Mouse (Mus musculus) limb, embryonic 12.5 days (tissue): ENCODE results near the gene Tmem120a. TPM values are rescaled to one million over a fixed set of nuclear protein-coding genes. Genes with fewer than 3 reads are reported as not detected.

ENCODE experiments used
- ATAC-seq: fragments of 200-750 bp; cut with Nextera tagmentation; 2 replicates; pipeline ENCODE4 v1.8.0; 2017; ENCODE audit warnings: low read depth, moderate TSS enrichment; ENCODE audit not compliant: insufficient number of reproducible peaks, insufficient read depth, low FRiP score, low TSS enrichment
- H3K27ac ChIP-seq: fragments of 300-500 bp; sonication (generic); 2 replicates; pipeline ENCODE4 v1.5.1; 2016; ENCODE audit warnings: mild to moderate bottlenecking, moderate library complexity
- H3K27me3 ChIP-seq: fragments of 300-500 bp; sonication (generic); 2 replicates; pipeline ENCODE4 v1.6.1; 2016; ENCODE audit warnings: mild to moderate bottlenecking, moderate library complexity
- H3K36me3 ChIP-seq: fragments of 300-500 bp; sonication (generic); 2 replicates; pipeline ENCODE4 v1.6.1; 2016; ENCODE audit warnings: mild to moderate bottlenecking, moderate library complexity
- H3K4me1 ChIP-seq: fragments of 300-500 bp; sonication (generic); replicated peaks from 2 replicates; pipeline ENCODE4 v1.6.1; 2016
- H3K4me2 ChIP-seq: fragments of 300-500 bp; sonication (generic); 2 replicates; pipeline ENCODE4 v1.6.1; 2016; ENCODE audit warnings: mild to moderate bottlenecking, moderate library complexity
- H3K4me3 ChIP-seq: fragments of 300-500 bp; sonication (generic); replicated peaks from 2 replicates; pipeline ENCODE4 v1.5.1; 2016; ENCODE audit warnings: mild to moderate bottlenecking
- H3K9ac ChIP-seq: fragments of 300-500 bp; sonication (generic); replicated peaks from 2 replicates; pipeline ENCODE4 v1.6.1; 2016; ENCODE audit warnings: mild to moderate bottlenecking, moderate library complexity
- H3K9me3 ChIP-seq: fragments of 300-500 bp; sonication (generic); 2 replicates; pipeline ENCODE4 v1.6.1; 2016; ENCODE audit warnings: mild to moderate bottlenecking, moderate library complexity
- WGBS: fragments of 180-500 bp; shearing (Covaris S2); methylation state at CpG from one replicate; pipeline ENCODE4 v1.1.7; 2016; 5-methylcytosine and 5-hydroxymethylcytosine counted together
- polyA plus RNA-seq: library from polyadenylated mRNA; unstranded; fragments of >200 nt; fragmentation: Nextera tagmentation; extraction: Ambion mirVana; gene quantifications from 2 replicates; pipeline ENCODE4 v1.2.1, GENCODE M21; 2016

Gene Tmem120a
- polyA plus RNA-seq, 1 experiment from 2014 or later: 52.5 TPM

DNA sequence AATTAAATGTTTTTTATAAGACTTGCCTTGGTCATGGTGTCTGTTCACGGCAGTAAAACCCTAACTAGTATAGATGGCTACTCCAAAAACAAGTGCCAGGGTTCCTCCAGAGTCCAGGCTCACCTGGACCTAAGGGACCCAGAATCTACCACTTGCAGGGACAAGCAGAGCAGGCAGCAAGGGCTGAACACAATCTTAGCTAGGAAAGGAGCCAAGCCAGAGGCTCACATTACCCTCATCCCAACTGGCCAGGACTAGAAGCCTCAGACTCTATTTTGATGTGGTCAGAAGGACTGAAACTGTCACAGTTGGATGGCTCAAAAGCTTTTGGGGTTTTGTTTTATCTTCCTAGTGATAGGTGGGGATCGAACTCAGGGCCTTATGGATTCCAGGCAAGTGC is 7.3 kb upstream of the Tmem120a start:
- no peak overlapping the region for H3K9ac ChIP-seq
- 75% methylated on average over 2 of the region's 2 CpGs for WGBS
- H3K27ac ChIP-seq: no peak overlapping the region
- no peak overlapping the region for H3K4me2 ChIP-seq
- ATAC-seq: no peak
- no peaks in the 10 kb centered on the region for H3K36me3 ChIP-seq
- H3K9me3 ChIP-seq: peaks cover 9% of the 10 kb centered on the region; the same call in 1 of the 2 replicates
- no peak overlapping the region for H3K4me3 ChIP-seq
- H3K27me3 ChIP-seq: no peaks in the 10 kb centered on the region
- no peaks in the 10 kb centered on the region for H3K4me1 ChIP-seq

DNA sequence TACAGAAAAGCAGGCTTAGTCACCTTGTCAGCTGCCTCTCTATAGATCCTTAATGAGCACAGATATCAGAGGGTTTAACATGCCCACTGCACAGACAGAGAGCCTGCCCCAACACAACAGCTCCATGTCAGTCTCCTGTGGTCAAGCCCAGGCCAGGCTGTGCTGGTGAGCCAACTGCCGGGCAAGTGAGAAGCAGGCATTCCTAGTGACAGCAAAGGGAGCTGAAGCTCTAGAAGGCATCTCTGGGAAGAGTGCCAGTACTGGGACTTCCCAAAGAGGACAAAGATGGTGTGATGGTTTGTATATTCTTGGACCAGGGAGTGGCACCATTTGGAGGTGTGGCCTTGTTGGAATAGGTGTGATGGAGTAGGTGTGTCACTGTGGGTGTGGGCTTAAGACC is 6.8 kb upstream of the Tmem120a start:
- no peaks in the 10 kb centered on the region for H3K36me3 ChIP-seq
- no peaks in the 10 kb centered on the region for H3K4me1 ChIP-seq
- peaks cover 9% of the 10 kb centered on the region; the same call in 1 of the 2 replicates for H3K9me3 ChIP-seq
- no peak for ATAC-seq
- H3K4me2 ChIP-seq: no peak overlapping the region
- no peak overlapping the region for H3K9ac ChIP-seq
- no peak overlapping the region for H3K4me3 ChIP-seq
- H3K27me3 ChIP-seq: no peaks in the 10 kb centered on the region
- WGBS: 76% methylated on average over 1 of the region's 1 CpGs
- H3K27ac ChIP-seq: no peak overlapping the region

DNA sequence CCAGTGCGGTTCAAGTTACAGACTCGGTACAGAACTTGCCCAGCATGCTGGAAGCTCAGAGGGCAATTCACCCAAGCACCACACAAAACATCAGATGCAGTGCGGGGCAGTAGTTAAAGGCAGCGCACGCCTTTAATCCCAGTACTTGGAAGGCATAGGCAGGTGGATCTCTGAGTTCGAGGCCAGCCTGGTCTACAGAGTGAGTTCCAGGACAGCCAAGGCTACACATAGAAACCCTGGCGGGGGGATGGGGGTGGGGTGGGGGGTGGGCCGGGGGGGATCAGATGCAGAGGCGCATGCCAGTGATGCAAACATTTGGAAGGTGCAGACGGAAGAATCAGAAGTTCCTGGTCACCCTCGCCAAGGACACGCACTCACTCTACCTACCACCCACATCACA is 494 bp upstream of the Tmem120a start:
- Histone ChIP-seq H3K27me3 (no peaks in the 10 kb centered on the region), H3K4me1 (peaks cover 19% of the 10 kb centered on the region), H3K9me3 (peaks cover 9% of the 10 kb centered on the region; the same call in 1 of the 2 replicates), H3K27ac (peak overlapping the region; percentile 47), H3K4me3 (peak overlapping the region; percentile 85), H3K9ac (peak overlapping the region; percentile 78; the same call in 1 of the 2 replicates), H3K4me2 (peak overlapping the region; percentile 86), H3K36me3 (peaks cover 19% of the 10 kb centered on the region)
- WGBS: 19% methylated on average over 12 of the region's 12 CpGs
- 0 out of 2 replicates have a peak, but pooled peaks have one; percentile 6 for ATAC-seq

DNA sequence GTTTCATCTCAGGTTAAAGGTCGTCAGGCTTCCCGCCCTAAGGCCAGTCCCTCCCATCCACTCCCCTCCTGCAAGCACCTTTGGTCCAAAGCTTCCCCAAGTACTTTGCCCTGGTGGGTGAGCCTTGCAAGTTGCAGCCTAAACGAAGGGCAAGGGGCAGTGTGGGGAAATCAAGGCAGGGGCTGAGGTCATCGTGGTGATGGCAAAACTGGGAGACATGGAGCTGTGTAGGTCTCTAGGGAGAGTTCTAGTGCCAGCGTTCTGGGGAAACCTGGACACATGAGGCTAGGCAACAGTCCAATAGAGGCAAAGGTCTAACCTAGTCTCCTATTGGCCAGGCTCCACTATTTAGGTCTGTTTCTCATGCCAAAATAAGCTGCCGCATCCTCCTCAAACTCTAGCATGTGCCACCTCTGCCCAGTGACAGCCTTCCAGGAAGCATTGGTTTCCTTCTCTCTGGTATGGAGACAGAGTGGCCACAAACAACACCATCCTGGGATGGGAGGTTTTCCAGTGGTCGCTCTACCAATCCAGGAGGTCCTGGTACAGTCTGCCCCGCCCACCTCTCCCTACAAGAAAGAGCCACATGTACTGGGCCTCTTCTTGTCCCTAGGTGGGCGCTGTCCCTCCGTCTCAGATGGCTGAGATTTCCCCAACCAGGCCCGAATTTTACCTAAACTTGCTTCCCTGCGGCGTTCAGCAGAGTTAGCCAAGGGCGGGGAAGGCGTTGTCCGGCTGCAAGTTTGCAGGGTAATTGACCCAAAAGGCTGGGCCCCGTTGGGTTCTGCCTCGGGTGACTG is 1.1 kb downstream of the Tmem120a start:
- H3K27ac ChIP-seq: peak overlapping the region; percentile 41; the same call in 1 of the 2 replicates
- ATAC-seq: no peak
- WGBS: 20% methylated on average over 18 of the region's 18 CpGs

DNA sequence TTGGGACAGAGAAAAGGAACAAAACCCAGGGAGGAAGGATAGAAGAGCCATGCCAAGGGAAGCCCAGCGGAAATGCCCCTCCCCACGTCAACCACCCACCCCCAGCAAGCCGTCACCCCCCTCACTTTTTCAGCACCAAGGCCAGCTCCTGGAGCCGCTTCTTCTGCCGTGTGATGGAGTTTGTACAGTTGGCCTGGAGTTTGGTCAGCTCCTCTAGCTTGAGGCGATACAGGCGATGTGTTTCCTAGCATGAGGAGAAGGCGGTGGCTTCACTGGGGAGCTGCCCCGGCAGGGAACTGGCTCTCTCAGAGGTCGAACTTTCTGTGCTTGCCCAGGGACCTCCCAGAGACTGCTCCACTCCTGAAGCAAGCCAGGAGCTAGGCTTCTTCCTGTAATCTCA is 2.1 kb downstream of the Tmem120a start:
- no peak for ATAC-seq
- Histone ChIP-seq H3K27me3 (no peaks in the 10 kb centered on the region), H3K9ac (no peak overlapping the region), H3K36me3 (peaks cover 33% of the 10 kb centered on the region), H3K4me3 (no peak overlapping the region), H3K4me1 (peaks cover 19% of the 10 kb centered on the region), H3K9me3 (0 out of 2 replicates have a peak, but pooled peaks cover under 1% of the 10 kb centered on the region), H3K27ac (no peak overlapping the region), H3K4me2 (no peak overlapping the region)
- 69% methylated on average over 10 of the region's 10 CpGs for WGBS

More for the DNA sequence above, 1.1 kb downstream of the Tmem120a start:
- H3K36me3 ChIP-seq: peaks cover 24% of the 10 kb centered on the region
- H3K4me2 ChIP-seq: peak overlapping the region; percentile 86
- H3K4me3 ChIP-seq: peak overlapping the region; percentile 85
- H3K9ac ChIP-seq: peak overlapping the region; percentile 78
- peaks cover 19% of the 10 kb centered on the region for H3K4me1 ChIP-seq
- peaks cover 9% of the 10 kb centered on the region; the same call in 1 of the 2 replicates for H3K9me3 ChIP-seq
- H3K27me3 ChIP-seq: no peaks in the 10 kb centered on the region

DNA sequence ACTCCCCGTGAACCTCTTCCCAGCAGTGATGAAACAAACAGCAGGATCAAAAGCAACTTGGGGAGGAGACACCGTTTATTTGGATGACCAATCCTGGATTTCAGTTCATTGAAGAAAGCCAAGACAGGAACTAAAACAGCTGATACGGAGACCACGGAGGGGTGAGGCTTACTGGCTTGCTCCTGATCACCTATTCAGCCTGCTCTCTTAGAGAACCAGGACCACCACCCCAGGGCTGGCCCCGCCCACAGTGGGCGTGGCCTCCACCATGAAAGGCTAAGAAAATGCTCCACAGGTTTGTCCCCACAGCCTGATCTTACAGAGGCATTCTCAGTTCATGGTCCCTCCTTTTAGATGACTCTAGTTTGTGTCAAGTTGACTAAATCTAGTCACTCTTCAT is 6.0 kb downstream of the Tmem120a start:
- WGBS: 16% methylated on average over 6 of the region's 6 CpGs
- no peak for ATAC-seq
- no peak overlapping the region for H3K4me2 ChIP-seq
- H3K27ac ChIP-seq: no peak overlapping the region
- no peaks in the 10 kb centered on the region for H3K9me3 ChIP-seq
- H3K4me3 ChIP-seq: no peak overlapping the region
- peaks cover 6% of the 10 kb centered on the region for H3K4me1 ChIP-seq
- peaks cover 72% of the 10 kb centered on the region for H3K36me3 ChIP-seq
- no peak overlapping the region for H3K9ac ChIP-seq
- no peaks in the 10 kb centered on the region for H3K27me3 ChIP-seq

DNA sequence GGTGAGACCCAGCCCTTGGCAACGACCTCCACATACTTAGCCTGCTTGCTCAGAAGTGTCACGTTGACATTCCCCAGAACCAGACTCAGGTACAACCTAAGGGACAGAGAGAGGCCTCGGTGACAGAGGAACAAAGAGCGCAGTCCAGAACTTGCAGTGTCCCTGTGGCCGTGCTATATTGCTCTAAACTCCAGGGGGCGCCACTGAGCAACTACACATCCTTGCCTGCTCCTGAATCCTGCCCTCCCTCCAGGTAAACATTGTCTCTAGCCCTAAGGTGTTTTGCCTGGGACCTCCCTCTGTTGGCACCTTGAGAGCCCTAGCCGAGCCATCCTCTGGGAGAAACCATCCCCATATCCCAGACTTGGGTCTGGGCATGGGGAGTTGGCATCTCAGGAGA is 7.1 kb downstream of the Tmem120a start:
- Histone ChIP-seq H3K9me3 (no peaks in the 10 kb centered on the region), H3K9ac (no peak overlapping the region), H3K4me1 (no peaks in the 10 kb centered on the region), H3K4me2 (no peak overlapping the region), H3K27ac (no peak overlapping the region), H3K4me3 (no peak overlapping the region), H3K27me3 (no peaks in the 10 kb centered on the region), H3K36me3 (peaks cover 83% of the 10 kb centered on the region)
- no peak for ATAC-seq
- WGBS: 80% methylated on average over 7 of the region's 7 CpGs

DNA sequence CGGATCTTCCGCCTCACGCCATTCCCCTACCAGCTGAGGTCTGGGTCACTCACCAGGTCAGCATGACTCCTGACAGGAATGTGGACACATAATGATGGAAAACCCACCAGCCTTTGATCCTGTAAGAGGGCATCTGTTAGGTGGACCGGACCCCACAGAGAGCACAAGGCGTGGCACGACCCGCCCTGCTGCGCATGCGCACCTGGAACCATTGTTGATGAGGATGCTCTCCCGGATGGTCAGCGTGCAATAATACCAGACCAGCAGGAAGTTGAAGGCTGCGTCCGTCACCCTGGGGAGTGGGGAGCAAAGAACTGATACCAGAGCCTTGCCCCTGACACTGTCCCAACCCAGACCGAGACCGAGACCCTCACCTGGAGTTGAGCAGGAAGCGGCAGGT is 7.7 kb downstream of the Tmem120a start:
- Histone ChIP-seq H3K4me2 (no peak overlapping the region), H3K4me1 (no peaks in the 10 kb centered on the region), H3K27me3 (no peaks in the 10 kb centered on the region), H3K27ac (no peak overlapping the region), H3K9me3 (no peaks in the 10 kb centered on the region), H3K9ac (no peak overlapping the region), H3K36me3 (peaks cover 85% of the 10 kb centered on the region), H3K4me3 (no peak overlapping the region)
- WGBS: 87% methylated on average over 16 of the region's 16 CpGs
- ATAC-seq: no peak

DNA sequence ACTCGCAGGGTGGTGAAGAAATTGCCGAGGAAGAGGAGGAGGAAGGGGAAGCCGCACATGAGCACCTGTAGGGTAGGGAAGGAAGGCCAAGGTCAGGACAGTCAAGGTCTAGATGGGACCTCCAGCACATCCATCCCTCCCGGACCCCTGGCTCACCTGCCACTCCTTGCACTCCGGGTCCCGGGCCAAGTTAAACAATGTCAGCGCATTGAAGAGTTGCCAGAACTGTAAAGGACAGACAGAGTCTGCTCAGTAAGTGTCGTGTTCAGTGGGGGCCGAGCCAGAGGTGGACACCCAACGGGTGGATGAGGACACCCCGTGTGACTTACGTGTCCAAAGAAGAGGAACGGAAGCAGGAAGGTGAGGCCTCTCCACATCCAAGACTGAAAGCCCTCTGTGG is 8.5 kb downstream of the Tmem120a start:
- no peak for ATAC-seq
- WGBS: 94% methylated on average over 13 of the region's 13 CpGs
- H3K9ac ChIP-seq: no peak overlapping the region

DNA sequence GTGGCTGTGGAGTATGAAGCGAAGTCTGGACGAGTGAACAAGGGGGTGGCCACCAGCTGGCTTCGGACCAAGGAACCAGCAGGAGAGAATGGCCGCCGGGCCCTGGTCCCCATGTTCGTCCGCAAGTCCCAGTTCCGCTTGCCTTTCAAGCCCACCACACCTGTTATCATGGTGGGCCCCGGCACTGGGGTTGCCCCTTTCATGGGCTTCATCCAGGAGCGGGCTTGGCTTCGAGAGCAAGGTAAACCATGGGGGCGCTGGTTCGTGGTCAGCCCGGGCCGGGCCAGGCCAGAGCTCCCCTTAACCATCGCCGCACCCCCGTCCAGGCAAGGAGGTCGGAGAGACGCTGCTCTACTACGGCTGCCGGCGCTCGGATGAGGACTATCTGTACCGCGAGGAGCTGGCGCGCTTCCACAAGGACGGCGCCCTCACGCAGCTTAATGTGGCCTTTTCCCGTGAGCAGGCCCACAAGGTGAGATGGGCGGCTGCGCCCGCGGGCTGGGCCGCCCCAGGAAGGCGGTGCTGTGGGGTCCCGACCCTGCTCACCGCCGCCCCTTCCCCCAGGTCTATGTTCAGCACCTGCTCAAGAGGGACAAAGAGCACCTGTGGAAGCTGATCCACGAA is 10.1 kb downstream of the Tmem120a start:
- H3K4me3 ChIP-seq: no peak overlapping the region
- H3K9me3 ChIP-seq: no peaks in the 10 kb centered on the region
- H3K27ac ChIP-seq: no peak overlapping the region
- H3K36me3 ChIP-seq: peaks cover 94% of the 10 kb centered on the region
- ATAC-seq: no peak
- H3K9ac ChIP-seq: no peak overlapping the region
- no peaks in the 10 kb centered on the region for H3K4me1 ChIP-seq
- no peaks in the 10 kb centered on the region for H3K27me3 ChIP-seq
- WGBS: 93% methylated on average over 42 of the region's 42 CpGs
- H3K4me2 ChIP-seq: no peak overlapping the region

More for the DNA sequence above, 8.5 kb downstream of the Tmem120a start:
- no peak overlapping the region for H3K4me2 ChIP-seq
- H3K4me3 ChIP-seq: no peak overlapping the region
- no peaks in the 10 kb centered on the region for H3K27me3 ChIP-seq
- peaks cover 85% of the 10 kb centered on the region for H3K36me3 ChIP-seq
- no peak overlapping the region for H3K27ac ChIP-seq
- no peaks in the 10 kb centered on the region for H3K4me1 ChIP-seq
- no peaks in the 10 kb centered on the region for H3K9me3 ChIP-seq

DNA sequence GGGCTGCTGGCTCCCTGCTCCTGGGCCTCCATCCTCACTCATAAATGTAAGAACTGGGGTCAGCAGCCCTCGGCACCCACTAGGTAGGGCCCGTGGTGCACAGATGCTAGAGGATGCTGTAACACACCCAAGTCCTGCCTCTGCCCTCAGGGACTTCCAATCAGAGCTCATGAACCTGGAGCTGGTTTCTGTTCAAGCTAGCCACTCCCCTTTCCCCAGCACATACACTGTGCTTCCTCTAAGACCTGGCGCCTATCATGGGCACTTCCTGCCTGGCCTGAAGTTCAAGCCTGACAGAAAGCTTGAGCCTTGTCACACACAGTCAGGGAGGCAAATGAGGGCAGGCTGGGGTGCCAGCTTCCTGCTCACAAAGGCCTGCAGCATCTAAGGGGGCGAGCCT is 11.2 kb downstream of the Tmem120a start:
- no peaks in the 10 kb centered on the region for H3K4me1 ChIP-seq
- H3K9me3 ChIP-seq: no peaks in the 10 kb centered on the region
- H3K27me3 ChIP-seq: no peaks in the 10 kb centered on the region
- H3K4me2 ChIP-seq: no peak overlapping the region
- H3K27ac ChIP-seq: no peak overlapping the region
- H3K4me3 ChIP-seq: no peak overlapping the region
- peaks cover 98% of the 10 kb centered on the region for H3K36me3 ChIP-seq
- H3K9ac ChIP-seq: no peak overlapping the region
- WGBS: 93% methylated on average over 4 of the region's 4 CpGs
- no peak for ATAC-seq
